Mouse (Mus musculus): Measurements from ENCODE around the gene Gm6685.

DNA sequence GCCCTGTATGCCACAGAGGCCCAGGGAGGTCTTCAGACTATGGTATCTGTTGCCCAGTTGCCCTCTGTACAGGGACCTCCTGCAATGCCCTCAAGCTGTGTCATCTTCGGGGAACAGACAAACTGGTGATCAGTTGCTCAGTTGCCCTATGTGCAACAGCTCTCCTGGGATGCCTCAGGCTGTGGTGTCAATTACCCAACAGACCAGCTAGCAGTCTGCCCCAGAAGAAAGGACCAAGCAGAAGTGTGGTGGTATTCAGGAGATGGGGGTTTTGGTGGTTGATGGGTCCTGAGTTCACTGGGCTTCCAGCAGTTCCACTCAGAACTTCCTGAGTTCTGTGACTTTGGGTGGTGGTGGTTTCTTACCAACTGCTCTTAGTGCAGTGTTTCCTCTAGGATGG, 11.8 kb downstream of the Gm6685 start:
- no peak for TF ChIP-seq CTCF (IDR thresholded peaks at IDR 0.05; ENCODE audit: low read depth)
- no peak for TF ChIP-seq EP300 (optimal IDR thresholded peaks at IDR 0.05)
